Mouse (Mus musculus): ENCODE measurements around the gene Cap1.

GRCm38 (mm10) chr4:122871989-122872388 lies 13.9 kb downstream of the Cap1 start:
- no peak for TF ChIP-seq MAFK (IDR thresholded peaks at IDR 0.05; ENCODE audit: insufficient read depth, low read depth, low read length)
- TF ChIP-seq ZC3H11A (IDR thresholded peaks at IDR 0.05; ENCODE audit: borderline replicate concordance, low read depth, low read length), result no peak
- no peak for TF ChIP-seq CHD2 (IDR thresholded peaks at IDR 0.05; ENCODE audit: low read depth, low read length)
- TF ChIP-seq ZNF384 (IDR thresholded peaks at IDR 0.05; ENCODE audit: low read depth, low read length), result no peak
- no peak for TF ChIP-seq HCFC1 (IDR thresholded peaks at IDR 0.05; ENCODE audit: borderline replicate concordance, insufficient read depth, low read length)
